Mouse (Mus musculus) CH12.LX (cell line): ENCODE results near the gene Cradd. TPM values are rescaled to one million over a fixed set of nuclear protein-coding genes. Genes with fewer than 3 reads are reported as not detected.

Source experiments
- DNase-seq: peaks from one replicate; pipeline ENCODE4 v3.0.0-alpha.2; 2013; ENCODE audit errors: extremely low read depth
- H3K27ac ChIP-seq: 2 replicates; pipeline ENCODE4 v1.5.1; 2012; ENCODE audit warnings: low read depth, mild to moderate bottlenecking, control low read depth, moderate library complexity; ENCODE audit not compliant: insufficient read depth
- H3K27me3 ChIP-seq: replicated peaks from 2 replicates; pipeline ENCODE3; 2012; ENCODE audit warnings: inconsistent platforms
- H3K36me3 ChIP-seq, 2 experiments: replicated peaks in 1 of 2; 2 replicates each; pipeline versions ENCODE3 to v1.6.1; 2012; ENCODE audit warnings: inconsistent platforms in 1 of 2, low read length in 1 of 2, mild to moderate bottlenecking in 1 of 2, mixed read lengths in 1 of 2, moderate library complexity in 1 of 2; ENCODE audit not compliant: control insufficient read depth in 1 of 2, insufficient read depth in 1 of 2
- H3K4me1 ChIP-seq, 2 experiments: 2 replicates each; pipeline ENCODE4 v1.6.1; 2012; ENCODE audit warnings: inconsistent platforms in 1 of 2, moderate library complexity in 1 of 2; ENCODE audit not compliant: insufficient read depth in 2 of 2, control insufficient read depth in 1 of 2
- H3K4me2 ChIP-seq: 2 replicates; pipeline ENCODE4 v1.6.1; 2012; ENCODE audit warnings: low read depth, mild to moderate bottlenecking, control low read depth; ENCODE audit not compliant: poor library complexity, insufficient read depth, severe bottlenecking
- H3K4me3 ChIP-seq, 3 experiments: fragments of 150-350 bp in 1 of 3; sonication (generic) in 1 of 3; replicated peaks in 1 of 3; 2 replicates each; pipeline versions ENCODE3 to v1.5.1; 2011 to 2012; ENCODE audit warnings: low read depth in 2 of 3, low read length in 2 of 3, mild to moderate bottlenecking in 2 of 3, moderate library complexity in 2 of 3, control low read depth in 1 of 3, improper control_type of control experiment in 1 of 3, inconsistent platforms in 1 of 3, mixed read lengths in 1 of 3; ENCODE audit not compliant: poor library complexity in 1 of 3
- H3K79me2 ChIP-seq: replicated peaks from 2 replicates; pipeline ENCODE4 v1.6.1; 2012; ENCODE audit warnings: mild to moderate bottlenecking, moderate library complexity; ENCODE audit not compliant: control insufficient read depth, poor library complexity, insufficient read depth, severe bottlenecking; ENCODE audit errors: extremely low read depth
- H3K9ac ChIP-seq: 2 replicates; pipeline ENCODE4 v1.6.1; 2012; ENCODE audit warnings: low read depth, mild to moderate bottlenecking, control low read depth, moderate library complexity; ENCODE audit not compliant: insufficient read depth
- H3K9me3 ChIP-seq: replicated peaks from 2 replicates; pipeline ENCODE3; 2012; ENCODE audit warnings: low read length, inconsistent platforms, mixed read lengths
- BHLHE40 ChIP-seq: IDR thresholded peaks from 2 replicates; pipeline ENCODE4 v1.6.1; 2011; ENCODE audit warnings: mild to moderate bottlenecking, low read depth, low read length, improper control_type of control experiment
- CHD1 ChIP-seq: IDR thresholded peaks from 2 replicates; pipeline ENCODE4 v1.6.1; 2012; ENCODE audit warnings: low read depth, low read length, improper control_type of control experiment, inconsistent platforms
- CHD2 ChIP-seq: IDR thresholded peaks from 2 replicates; pipeline ENCODE4 v1.6.1; 2011; ENCODE audit warnings: low read length, improper control_type of control experiment
- CTCF ChIP-seq, 2 experiments: IDR thresholded peaks in 1 of 2; conservative IDR thresholded peaks in 1 of 2; 2 replicates each; pipeline ENCODE4 v1.5.1; 2011 to 2012; ENCODE audit warnings: low read depth in 2 of 2, low read length in 2 of 2, improper control_type of control experiment in 1 of 2, inconsistent platforms in 1 of 2, mild to moderate bottlenecking in 1 of 2, moderate library complexity in 1 of 2
- E2F4 ChIP-seq: IDR thresholded peaks from 2 replicates; pipeline ENCODE4 v1.6.1; 2011; ENCODE audit warnings: low read depth, low read length, improper control_type of control experiment; ENCODE audit not compliant: insufficient replicate concordance
- ELF1 ChIP-seq: IDR thresholded peaks from 2 replicates; pipeline ENCODE4 v1.6.1; 2014; ENCODE audit warnings: low read depth, mild to moderate bottlenecking, inconsistent platforms, low read length, improper control_type of control experiment
- EP300 ChIP-seq: IDR thresholded peaks from 2 replicates; pipeline ENCODE4 v1.6.1; 2011; ENCODE audit warnings: low read length, improper control_type of control experiment
- ETS1 ChIP-seq: conservative IDR thresholded peaks from 2 replicates; pipeline ENCODE4 v1.6.1; 2012; ENCODE audit warnings: low read depth, mild to moderate bottlenecking, inconsistent platforms, low read length, improper control_type of control experiment, moderate library complexity
- GABPA ChIP-seq: IDR thresholded peaks from 2 replicates; pipeline ENCODE4 v1.6.1; 2012; ENCODE audit warnings: low read depth, low read length, improper control_type of control experiment, inconsistent platforms; ENCODE audit not compliant: insufficient replicate concordance
- HCFC1 ChIP-seq: IDR thresholded peaks from 2 replicates; pipeline ENCODE4 v1.6.1; 2012; ENCODE audit warnings: low read depth, mild to moderate bottlenecking, inconsistent platforms, low read length, improper control_type of control experiment
- IRF4 ChIP-seq: IDR thresholded peaks from 2 replicates; pipeline ENCODE4 v1.6.1; 2014; ENCODE audit warnings: low read depth, mild to moderate bottlenecking, inconsistent platforms, low read length, improper control_type of control experiment
- JUND ChIP-seq: conservative IDR thresholded peaks from 2 replicates; pipeline ENCODE4 v1.6.1; 2011; ENCODE audit warnings: low read depth, low read length, improper control_type of control experiment
- KAT2A ChIP-seq: IDR thresholded peaks from 2 replicates; pipeline ENCODE4 v1.6.1; 2012; ENCODE audit warnings: low read length, improper control_type of control experiment, inconsistent platforms; ENCODE audit not compliant: insufficient replicate concordance
- MAFK ChIP-seq: IDR thresholded peaks from 2 replicates; pipeline ENCODE4 v1.6.1; 2011; ENCODE audit warnings: low read length, improper control_type of control experiment; ENCODE audit not compliant: insufficient replicate concordance
- MAX ChIP-seq: IDR thresholded peaks from 2 replicates; pipeline ENCODE4 v1.6.1; 2011; ENCODE audit warnings: low read length, improper control_type of control experiment
- MAZ ChIP-seq: IDR thresholded peaks from 2 replicates; pipeline ENCODE4 v1.6.1; 2012; ENCODE audit warnings: low read depth, mild to moderate bottlenecking, inconsistent platforms, low read length, improper control_type of control experiment, moderate library complexity
- MEF2A ChIP-seq: IDR thresholded peaks from 2 replicates; pipeline ENCODE4 v1.6.1; 2014; ENCODE audit warnings: low read depth, mild to moderate bottlenecking, inconsistent platforms, low read length, improper control_type of control experiment, borderline replicate concordance
- MXI1 ChIP-seq: IDR thresholded peaks from 2 replicates; pipeline ENCODE4 v1.6.1; 2011; ENCODE audit warnings: mild to moderate bottlenecking, low read depth, low read length, improper control_type of control experiment
- MYC ChIP-seq: IDR thresholded peaks from 2 replicates; pipeline ENCODE4 v1.6.1; 2011; ENCODE audit warnings: low read depth, mild to moderate bottlenecking, improper control_type of control experiment, low read length
- NELFE ChIP-seq: IDR thresholded peaks from 2 replicates; pipeline ENCODE4 v1.6.1; 2011; ENCODE audit warnings: low read depth, low read length, improper control_type of control experiment
- NRF1 ChIP-seq: IDR thresholded peaks from 2 replicates; pipeline ENCODE4 v1.6.1; 2014; ENCODE audit warnings: low read depth, mild to moderate bottlenecking, inconsistent platforms, low read length, improper control_type of control experiment, moderate library complexity
- PAX5 ChIP-seq: IDR thresholded peaks from 2 replicates; pipeline ENCODE4 v1.6.1; 2012; ENCODE audit warnings: low read length, inconsistent platforms, mixed read lengths
- POLR2A ChIP-seq: IDR thresholded peaks from 2 replicates; pipeline ENCODE4 v1.6.1; 2011; ENCODE audit warnings: low read depth, mild to moderate bottlenecking, improper control_type of control experiment, low read length
- POLR2AphosphoS2 ChIP-seq: IDR thresholded peaks from 2 replicates; pipeline ENCODE4 v1.6.1; 2011; ENCODE audit warnings: low read depth, low read length, improper control_type of control experiment
- RAD21 ChIP-seq: IDR thresholded peaks from 2 replicates; pipeline ENCODE4 v1.6.1; 2011; ENCODE audit warnings: low read depth, mild to moderate bottlenecking, low read length, improper control_type of control experiment, moderate library complexity
- SMC3 ChIP-seq: IDR thresholded peaks from 2 replicates; pipeline ENCODE4 v1.6.1; 2011; ENCODE audit warnings: low read depth, low read length, improper control_type of control experiment
- TBP ChIP-seq: conservative IDR thresholded peaks from 2 replicates; pipeline ENCODE4 v1.6.1; 2011; ENCODE audit warnings: low read depth, low read length, improper control_type of control experiment
- UBTF ChIP-seq: IDR thresholded peaks from 2 replicates; pipeline ENCODE4 v1.6.1; 2012; ENCODE audit warnings: low read depth, mild to moderate bottlenecking, inconsistent platforms, low read length, improper control_type of control experiment, moderate library complexity
- USF1 ChIP-seq: IDR thresholded peaks from 2 replicates; pipeline ENCODE4 v1.6.1; 2014; ENCODE audit warnings: low read depth, mild to moderate bottlenecking, inconsistent platforms, low read length, improper control_type of control experiment
- ZMIZ1 ChIP-seq: IDR thresholded peaks from 2 replicates; pipeline ENCODE4 v1.6.1; 2012; ENCODE audit warnings: low read depth, mild to moderate bottlenecking, inconsistent platforms, low read length, improper control_type of control experiment
- ZNF384 ChIP-seq: IDR thresholded peaks from 2 replicates; pipeline ENCODE4 v1.6.1; 2012; ENCODE audit warnings: low read depth, low read length, improper control_type of control experiment, inconsistent platforms
- dilution Hi-C: fragments of 300-500 bp; cut with MboI; formaldehyde crosslinking; loops from 2 replicates; pipeline ENCODE4 v1.14.3; 2020; ENCODE audit warnings: low sequenced_read_pairs; ENCODE audit not compliant: extremely low pct_unique_long_range_greater_than_20kb, extremely low pct_ligation_motif_present
- in situ Hi-C: fragments of 300-500 bp; cut with MboI; formaldehyde crosslinking; loops from 3 replicates; pipeline ENCODE4 v1.14.3; 2019; ENCODE audit warnings: low sequenced_read_pairs, low pct_ligation_motif_present, low pct_unique_long_range_greater_than_20kb, mixed read lengths
- polyA plus RNA-seq: library from polyadenylated mRNA; unstranded; fragments of >175 nt; gene quantifications from 2 replicates; pipeline ENCODE4 v1.2.1, GENCODE M21; 2012; ENCODE audit warnings: low read depth; ENCODE audit not compliant: insufficient read length
- total RNA-seq, 2 experiments: library from RNA; depleted of rRNA; stranded (reverse); fragments of 300-350 nt in 1 of 2; fragments of >200 nt in 1 of 2; gene quantifications; 2 replicates each; pipeline ENCODE4 v1.2.3; 2012 to 2014

Gene Cradd
- total and polyA plus RNA-seq, 3 experiments, result 5.6 to 8.8 (median 5.6) TPM

GRCm38 (mm10) chr10:95246696-95247095 lies 77.2 kb downstream of the Cradd start:
- in situ Hi-C loops, result no loop called here
- TF ChIP-seq CTCF (conservative IDR thresholded peaks at IDR 0.05 in 1 of 2, IDR thresholded peaks at IDR 0.05 in 1 of 2; ENCODE audit: low read depth in 2 of 2, low read length in 2 of 2), result no peak
- no peak for TF ChIP-seq ZMIZ1
- no peak for TF ChIP-seq NRF1
- TF ChIP-seq MAFK, result no peak
- no peak for TF ChIP-seq IRF4
- TF ChIP-seq CHD2, result no peak
- no peak for TF ChIP-seq SMC3
- TF ChIP-seq HCFC1, result no peak
- no peak for TF ChIP-seq ELF1
- TF ChIP-seq MAX, result no peak
- TF ChIP-seq EP300, result no peak
- TF ChIP-seq CHD1, result no peak
- no peak for TF ChIP-seq NELFE
- TF ChIP-seq ETS1, result no peak
- no peaks in the 10 kb centered on the region for H3K79me2 ChIP-seq

GRCm38 (mm10) chr10:95245680-95245982 lies 78.3 kb downstream of the Cradd start:
- no peak overlapping the region for H3K4me2 ChIP-seq
- no peaks in the 10 kb centered on the region for H3K27me3 ChIP-seq
- dilution Hi-C loops, result no loop called here
- no peak overlapping the region for H3K27ac ChIP-seq
- H3K4me3 ChIP-seq, result no peak overlapping the region
- no peaks in the 10 kb centered on the region for H3K79me2 ChIP-seq
- no peak overlapping the region for H3K9ac ChIP-seq
- TF ChIP-seq EP300, result no peak
- TF ChIP-seq KAT2A, result no peak
- no peak for TF ChIP-seq HCFC1
- no peak for TF ChIP-seq POLR2AphosphoS2
- TF ChIP-seq IRF4, result no peak
- no peak for TF ChIP-seq ELF1
- TF ChIP-seq ZNF384, result no peak
- no peak for TF ChIP-seq USF1
- TF ChIP-seq RAD21, result peak; percentile 9
- TF ChIP-seq MAZ, result no peak
- no peak for TF ChIP-seq ZMIZ1
- no peak for TF ChIP-seq MEF2A
- TF ChIP-seq E2F4, result no peak
- no peak for TF ChIP-seq CHD1
- TF ChIP-seq MAFK, result no peak
- no peak for TF ChIP-seq MYC
- no peak for TF ChIP-seq BHLHE40
- no peak for TF ChIP-seq GABPA
- TF ChIP-seq TBP, result no peak
- TF ChIP-seq JUND, result no peak
- peak; percentile 12; the same call in 1 of the 2 replicates for TF ChIP-seq SMC3
- no peak for TF ChIP-seq UBTF
- no peak for TF ChIP-seq POLR2A
- no peak for TF ChIP-seq PAX5
- 0 out of 4 replicates have a peak, but pooled peaks of 1 of the 2 experiments have one; percentile 4 for TF ChIP-seq CTCF (conservative IDR thresholded peaks at IDR 0.05 in 1 of 2, IDR thresholded peaks at IDR 0.05 in 1 of 2; ENCODE audit: low read depth in 2 of 2, low read length in 2 of 2)
- TF ChIP-seq MXI1, result no peak
- TF ChIP-seq, all 38 proteins: peak for 3
- Histone ChIP-seq H3K9me3 (no peaks in the 10 kb centered on the region), H3K36me3 (no peaks in the 10 kb centered on the region), H3K4me1 (peaks cover 0 to 9% of the 10 kb centered on the region in 2 experiments; a peak in 1 of 4 replicates)
- no peak for DNase-seq
- in situ Hi-C loops, result no loop called here

More at GRCm38 (mm10) chr10:95246696-95247095, 77.2 kb downstream of the Cradd start:
- H3K36me3 ChIP-seq, result peaks cover 0 to under 1% of the 10 kb centered on the region in 2 experiments
- H3K4me1 ChIP-seq, result peaks cover 0 to 9% of the 10 kb centered on the region in 2 experiments; a peak in 1 of 4 replicates
- no peaks in the 10 kb centered on the region for H3K9me3 ChIP-seq
- no peak overlapping the region for H3K27ac ChIP-seq
- no peak overlapping the region for H3K4me3 ChIP-seq
- DNase-seq, result no peak
- H3K27me3 ChIP-seq, result no peaks in the 10 kb centered on the region
- dilution Hi-C loops, result no loop called here
- no peak overlapping the region for H3K9ac ChIP-seq
- no peak overlapping the region for H3K4me2 ChIP-seq
